Mouse (Mus musculus): ENCODE results near the gene Ager. TPM values are rescaled to one million over a fixed set of nuclear protein-coding genes. Genes with fewer than 3 reads are reported as not detected.
A peak's percentile ranks its signal among the peaks of the same experiment; 100 is the strongest.

The Ager gene
- polyA plus RNA-seq, 1 experiment = 2.5 TPM

DNA sequence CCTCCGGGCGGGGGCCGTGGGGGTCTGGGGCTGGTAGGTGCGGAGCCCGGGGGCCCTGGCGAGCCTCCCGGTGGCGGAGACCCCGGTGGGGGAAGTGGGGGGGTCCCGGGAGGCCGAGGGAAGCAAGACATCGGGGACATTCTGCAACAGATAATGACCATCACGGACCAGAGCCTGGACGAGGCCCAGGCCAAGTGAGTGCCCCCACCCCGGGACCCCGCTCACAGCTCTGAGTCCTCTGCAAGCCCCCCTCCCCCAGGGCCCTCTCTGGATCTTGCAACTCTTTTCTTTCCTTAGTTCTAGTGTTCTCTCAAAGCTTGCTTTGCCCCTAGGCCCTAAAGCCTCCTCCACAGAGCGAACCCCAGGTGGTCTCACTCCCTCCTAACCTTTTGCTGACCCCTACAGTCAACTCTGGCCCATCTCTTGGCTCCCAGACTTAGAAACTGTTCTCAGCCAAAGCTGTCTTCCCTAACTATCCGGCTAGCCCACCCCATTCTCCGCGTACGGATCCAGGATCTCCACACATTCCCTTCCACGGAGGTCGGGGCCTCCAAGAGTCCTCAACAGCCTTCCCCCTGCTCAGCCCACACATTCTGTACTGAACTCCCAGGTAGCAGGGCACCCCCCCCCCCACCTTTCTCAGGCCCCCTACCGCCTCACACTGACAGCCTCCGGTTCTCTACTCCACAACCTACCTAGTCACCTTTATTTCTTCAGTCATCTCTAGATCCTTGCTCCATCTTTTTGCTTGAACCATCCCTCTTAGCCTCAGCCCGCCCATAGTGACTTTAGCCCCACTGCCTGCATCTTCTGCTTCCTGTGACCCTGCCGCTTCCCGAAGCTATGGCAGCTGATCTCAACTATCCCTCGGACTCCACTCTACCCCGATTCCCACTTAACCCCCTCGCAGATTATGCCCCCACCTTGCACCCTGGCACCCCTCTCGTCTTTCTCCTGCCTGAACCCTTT lies 4.8 kb upstream of the Ager start:
- peaks cover 11% of the 10 kb centered on the region for H3K4me1 ChIP-seq (ENCODE audit: control insufficient read depth, insufficient read depth, low read length)

DNA sequence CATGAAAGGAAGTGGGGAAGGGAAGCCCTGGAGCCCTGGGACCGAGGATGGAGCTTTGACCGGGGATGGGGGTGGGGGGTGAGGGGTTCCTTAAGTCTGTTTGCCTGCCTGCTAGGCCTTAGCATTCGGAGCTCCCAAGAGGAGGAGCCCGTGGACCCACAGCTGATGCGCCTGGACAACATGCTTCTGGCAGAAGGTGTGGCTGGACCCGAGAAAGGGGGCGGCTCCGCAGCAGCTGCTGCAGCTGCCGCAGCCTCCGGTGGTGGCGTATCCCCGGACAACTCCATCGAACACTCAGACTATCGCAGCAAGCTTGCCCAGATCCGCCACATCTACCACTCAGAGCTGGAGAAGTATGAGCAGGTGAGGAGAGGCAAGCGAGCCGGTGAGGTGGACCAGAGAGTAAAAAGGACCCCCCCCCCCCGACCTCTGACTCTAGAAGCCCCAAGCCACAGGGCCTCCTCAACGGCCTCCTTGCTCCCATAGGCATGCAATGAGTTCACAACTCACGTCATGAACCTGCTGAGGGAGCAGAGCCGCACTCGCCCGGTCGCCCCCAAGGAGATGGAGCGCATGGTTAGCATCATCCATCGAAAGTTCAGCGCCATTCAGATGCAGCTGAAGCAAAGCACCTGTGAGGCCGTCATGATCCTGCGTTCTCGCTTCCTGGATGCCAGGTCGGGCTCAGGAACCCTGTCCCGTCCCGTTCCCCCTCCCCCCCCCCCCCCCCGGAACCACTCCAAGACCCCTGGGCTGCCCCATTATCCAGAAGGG lies 3.7 kb upstream of the Ager start:
- peaks cover 6% of the 10 kb centered on the region for H3K4me1 ChIP-seq (ENCODE audit: control insufficient read depth, insufficient read depth, low read length)
- no peak overlapping the region for H3K27ac ChIP-seq (ENCODE audit: insufficient read depth, low read length)
- 0 out of 2 replicates have a peak, but pooled peaks cover 6% of the 10 kb centered on the region for H3K36me3 ChIP-seq (ENCODE audit: control insufficient read depth, insufficient read depth, low read length, poor library complexity, severe bottlenecking)
- TF ChIP-seq EP300 (IDR thresholded peaks at IDR 0.05; ENCODE audit: insufficient read depth, low read depth, low read length) = no peak
- TF ChIP-seq CTCF (IDR thresholded peaks at IDR 0.05; ENCODE audit: low read depth, low read length) = no peak
- no peak for TF ChIP-seq POLR2A (IDR thresholded peaks at IDR 0.05; ENCODE audit: insufficient read depth, low read length)
- H3K9ac ChIP-seq (ENCODE audit: low read depth, poor library complexity, severe bottlenecking) = no peak overlapping the region
- no peaks in the 10 kb centered on the region for H3K9me3 ChIP-seq (replicated peaks; ENCODE audit: control insufficient read depth, insufficient read depth, low read length, poor library complexity, severe bottlenecking)
- peak overlapping the region; percentile 16 for H3K4me3 ChIP-seq (ENCODE audit: low read depth, low read length)
- H3K27me3 ChIP-seq (ENCODE audit: control insufficient read depth, insufficient read depth, low read length, poor library complexity, severe bottlenecking) = no peaks in the 10 kb centered on the region

More for the DNA sequence above, 4.8 kb upstream of the Ager start:
- Histone ChIP-seq H3K27ac (ENCODE audit: insufficient read depth, low read length) (no peak overlapping the region), H3K36me3 (ENCODE audit: control insufficient read depth, insufficient read depth, low read length, poor library complexity, severe bottlenecking) (0 out of 2 replicates have a peak, but pooled peaks cover 6% of the 10 kb centered on the region), H3K9ac (ENCODE audit: low read depth, poor library complexity, severe bottlenecking) (peak overlapping the region; percentile 98), H3K4me3 (ENCODE audit: low read depth, low read length) (peak overlapping the region; percentile 16), H3K9me3 (replicated peaks; ENCODE audit: control insufficient read depth, insufficient read depth, low read length, poor library complexity, severe bottlenecking) (no peaks in the 10 kb centered on the region), H3K27me3 (ENCODE audit: control insufficient read depth, insufficient read depth, low read length, poor library complexity, severe bottlenecking) (no peaks in the 10 kb centered on the region)
- TF ChIP-seq POLR2A (IDR thresholded peaks at IDR 0.05; ENCODE audit: insufficient read depth, low read length) (no peak), CTCF (IDR thresholded peaks at IDR 0.05; ENCODE audit: low read depth, low read length) (no peak), EP300 (IDR thresholded peaks at IDR 0.05; ENCODE audit: insufficient read depth, low read depth, low read length) (no peak)

DNA sequence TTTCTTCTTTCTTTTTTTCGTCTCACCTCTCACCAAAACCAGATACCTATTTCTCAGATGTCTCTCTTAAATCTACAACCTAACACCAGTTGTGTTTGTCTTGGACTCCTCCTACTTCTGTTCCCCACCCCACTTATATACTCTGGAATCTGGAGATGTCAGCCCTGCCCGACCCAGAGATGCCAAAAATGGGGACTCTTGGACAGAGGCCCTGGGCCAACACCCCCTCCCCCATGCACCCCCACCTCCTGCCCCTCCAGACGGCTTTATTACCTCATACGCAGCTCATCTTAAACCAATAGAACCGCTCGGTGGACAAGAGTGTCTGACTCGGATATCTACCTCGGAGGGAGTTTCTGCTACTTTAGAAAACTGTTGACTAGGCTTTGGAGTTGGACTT lies 1.6 kb upstream of the Ager start:
- Histone ChIP-seq H3K4me1 (ENCODE audit: control insufficient read depth, insufficient read depth, low read length) (no peaks in the 10 kb centered on the region), H3K4me3 (ENCODE audit: low read depth, low read length) (no peak overlapping the region), H3K27ac (ENCODE audit: insufficient read depth, low read length) (no peak overlapping the region), H3K9me3 (replicated peaks; ENCODE audit: control insufficient read depth, insufficient read depth, low read length, poor library complexity, severe bottlenecking) (no peaks in the 10 kb centered on the region), H3K36me3 (ENCODE audit: control insufficient read depth, insufficient read depth, low read length, poor library complexity, severe bottlenecking) (0 out of 2 replicates have a peak, but pooled peaks cover 9% of the 10 kb centered on the region), H3K9ac (ENCODE audit: low read depth, poor library complexity, severe bottlenecking) (no peak overlapping the region), H3K27me3 (ENCODE audit: control insufficient read depth, insufficient read depth, low read length, poor library complexity, severe bottlenecking) (no peaks in the 10 kb centered on the region)
- TF ChIP-seq POLR2A (IDR thresholded peaks at IDR 0.05; ENCODE audit: insufficient read depth, low read length) = no peak
- TF ChIP-seq EP300 (IDR thresholded peaks at IDR 0.05; ENCODE audit: insufficient read depth, low read depth, low read length) = no peak
- TF ChIP-seq CTCF (IDR thresholded peaks at IDR 0.05; ENCODE audit: low read depth, low read length) = no peak

DNA sequence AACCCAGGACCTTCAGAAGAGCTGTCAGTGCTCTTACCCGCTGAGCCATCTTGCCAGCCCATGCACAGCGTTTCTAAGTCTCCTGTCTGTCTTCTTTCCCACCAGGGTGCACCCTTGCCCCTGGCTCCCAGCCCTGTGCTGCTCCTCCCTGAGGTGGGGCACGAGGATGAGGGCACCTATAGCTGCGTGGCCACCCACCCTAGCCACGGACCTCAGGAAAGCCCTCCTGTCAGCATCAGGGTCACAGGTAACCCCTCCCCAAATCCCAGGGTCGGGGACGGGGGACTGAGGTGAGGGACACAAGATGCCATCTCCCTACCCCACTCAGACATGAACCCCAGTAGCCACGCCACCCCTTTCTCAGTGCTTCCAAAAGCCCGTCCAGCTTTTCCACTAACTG lies 2.2 kb downstream of the Ager start:
- TF ChIP-seq CTCF (IDR thresholded peaks at IDR 0.05; ENCODE audit: low read depth, low read length) (no peak), EP300 (IDR thresholded peaks at IDR 0.05; ENCODE audit: insufficient read depth, low read depth, low read length) (no peak), POLR2A (IDR thresholded peaks at IDR 0.05; ENCODE audit: insufficient read depth, low read length) (no peak)
- no peaks in the 10 kb centered on the region for H3K9me3 ChIP-seq (replicated peaks; ENCODE audit: control insufficient read depth, insufficient read depth, low read length, poor library complexity, severe bottlenecking)
- 0 out of 2 replicates have a peak, but pooled peaks cover 4% of the 10 kb centered on the region for H3K36me3 ChIP-seq (ENCODE audit: control insufficient read depth, insufficient read depth, low read length, poor library complexity, severe bottlenecking)
- H3K9ac ChIP-seq (ENCODE audit: low read depth, poor library complexity, severe bottlenecking) = no peak overlapping the region
- H3K27ac ChIP-seq (ENCODE audit: insufficient read depth, low read length) = no peak overlapping the region
- no peak overlapping the region for H3K4me3 ChIP-seq (ENCODE audit: low read depth, low read length)
- no peaks in the 10 kb centered on the region for H3K4me1 ChIP-seq (ENCODE audit: control insufficient read depth, insufficient read depth, low read length)
- no peaks in the 10 kb centered on the region for H3K27me3 ChIP-seq (ENCODE audit: control insufficient read depth, insufficient read depth, low read length, poor library complexity, severe bottlenecking)

DNA sequence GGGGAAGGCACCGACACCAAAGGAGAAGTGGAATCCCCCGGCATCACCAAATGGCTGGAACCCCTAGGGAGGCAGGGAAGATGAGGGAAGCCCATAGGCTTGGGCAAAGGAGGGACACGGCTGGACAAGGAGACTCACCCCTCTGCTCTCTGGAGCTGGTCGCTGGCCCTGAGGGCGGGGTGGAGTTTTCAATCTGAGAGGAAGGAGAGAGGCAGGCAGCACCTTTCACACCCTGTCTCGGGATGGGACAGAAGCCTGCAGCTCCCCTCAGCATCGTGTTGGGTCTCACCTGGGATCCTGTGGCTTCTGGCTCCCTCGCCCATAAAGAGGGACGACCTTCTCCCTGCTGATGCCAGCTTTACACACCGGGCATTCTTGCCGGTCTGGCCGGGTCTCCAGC lies 4.1 kb downstream of the Ager start:
- H3K4me1 ChIP-seq (ENCODE audit: control insufficient read depth, insufficient read depth, low read length) = peaks cover 3% of the 10 kb centered on the region
- no peak overlapping the region for H3K4me3 ChIP-seq (ENCODE audit: low read depth, low read length)
- no peaks in the 10 kb centered on the region for H3K9me3 ChIP-seq (replicated peaks; ENCODE audit: control insufficient read depth, insufficient read depth, low read length, poor library complexity, severe bottlenecking)
- no peak overlapping the region for H3K27ac ChIP-seq (ENCODE audit: insufficient read depth, low read length)
- no peak overlapping the region for H3K9ac ChIP-seq (ENCODE audit: low read depth, poor library complexity, severe bottlenecking)
- H3K36me3 ChIP-seq (ENCODE audit: control insufficient read depth, insufficient read depth, low read length, poor library complexity, severe bottlenecking) = 0 out of 2 replicates have a peak, but pooled peaks cover 4% of the 10 kb centered on the region
- no peaks in the 10 kb centered on the region for H3K27me3 ChIP-seq (ENCODE audit: control insufficient read depth, insufficient read depth, low read length, poor library complexity, severe bottlenecking)
- TF ChIP-seq POLR2A (IDR thresholded peaks at IDR 0.05; ENCODE audit: insufficient read depth, low read length) = no peak
- TF ChIP-seq EP300 (IDR thresholded peaks at IDR 0.05; ENCODE audit: insufficient read depth, low read depth, low read length) = no peak
